Mouse (Mus musculus) olfactory bulb, adult 2 months (tissue): Measurements from ENCODE around the gene Msmb.

Source experiments
- CTCF ChIP-seq: fragments of 200-500 bp; IDR thresholded peaks from 2 replicates; pipeline ENCODE4 v1.5.1; 2012; ENCODE audit warnings: low read depth, mild to moderate bottlenecking, low read length, moderate library complexity; ENCODE audit not compliant: insufficient read depth
- POLR2A ChIP-seq: fragments of 200-500 bp; IDR thresholded peaks from 2 replicates; pipeline ENCODE4 v1.6.1; 2012; ENCODE audit warnings: mild to moderate bottlenecking, low read depth, low read length, moderate library complexity; ENCODE audit not compliant: insufficient read depth

GRCm38 (mm10) chr14:32121920-32122315 lies 19.9 kb upstream of the Msmb start:
- TF ChIP-seq CTCF (no peak), POLR2A (no peak)
